Mouse (Mus musculus): Measurements from ENCODE around the gene Nelfb. TPM values are rescaled to one million over a fixed set of nuclear protein-coding genes. Genes with fewer than 3 reads are reported as not detected.

Gene Nelfb
- polyA plus RNA-seq, 1 experiment from 2014 or later, result 116 TPM

GRCm38 (mm10) chr2:25170326-25171100 is 40.8 kb downstream of the Nelfb start:
- H3K36me3 ChIP-seq (ENCODE audit: control insufficient read depth, insufficient read depth, low read length), result no peaks in the 10 kb centered on the region
- no peak overlapping the region for H3K4me2 ChIP-seq (ENCODE audit: low read length)
- peaks cover 10% of the 10 kb centered on the region; the same call in 1 of the 2 replicates for H3K4me1 ChIP-seq (ENCODE audit: control insufficient read depth, insufficient read depth, low read length)
- no peak overlapping the region for H3K27ac ChIP-seq (ENCODE audit: low read length)
- no peaks in the 10 kb centered on the region for H3K27me3 ChIP-seq (ENCODE audit: control insufficient read depth, insufficient read depth, low read depth, low read length)
- H3K4me3 ChIP-seq (ENCODE audit: low read depth, low read length), result no peak overlapping the region
- no peak overlapping the region for H3K9ac ChIP-seq (ENCODE audit: low read depth, low read length)
- no peak for ATAC-seq
- WGBS, result 81% methylated on average over 10 of the region's 10 CpGs
- H3K9me3 ChIP-seq (replicated peaks; ENCODE audit: control insufficient read depth, low read length, poor library complexity, severe bottlenecking), result no peaks in the 10 kb centered on the region

GRCm38 (mm10) chr2:25169778-25170177 is 41.5 kb downstream of the Nelfb start:
- ATAC-seq, result no peak
- 17% methylated on average over 5 of the region's 5 CpGs for WGBS
- Histone ChIP-seq H3K4me3 (ENCODE audit: low read depth, low read length) (no peak overlapping the region), H3K9ac (ENCODE audit: low read depth, low read length) (no peak overlapping the region), H3K27ac (ENCODE audit: low read length) (peak overlapping the region; percentile 42; the same call in 1 of the 2 replicates), H3K27me3 (ENCODE audit: control insufficient read depth, insufficient read depth, low read depth, low read length) (no peaks in the 10 kb centered on the region), H3K4me1 (ENCODE audit: control insufficient read depth, insufficient read depth, low read length) (peaks cover 10% of the 10 kb centered on the region; the same call in 1 of the 2 replicates), H3K36me3 (ENCODE audit: control insufficient read depth, insufficient read depth, low read length) (no peaks in the 10 kb centered on the region), H3K9me3 (replicated peaks; ENCODE audit: control insufficient read depth, low read length, poor library complexity, severe bottlenecking) (no peaks in the 10 kb centered on the region), H3K4me2 (ENCODE audit: low read length) (no peak overlapping the region)

GRCm38 (mm10) chr2:25168665-25168978 is 42.7 kb downstream of the Nelfb start:
- H3K4me1 ChIP-seq (ENCODE audit: control insufficient read depth, insufficient read depth, low read length), result peaks cover 10% of the 10 kb centered on the region; the same call in 1 of the 2 replicates
- H3K9ac ChIP-seq (ENCODE audit: low read depth, low read length), result no peak overlapping the region; the same call in 1 of the 2 replicates
- peak overlapping the region; percentile 94 for H3K4me2 ChIP-seq (ENCODE audit: low read length)
- no peaks in the 10 kb centered on the region for H3K27me3 ChIP-seq (ENCODE audit: control insufficient read depth, insufficient read depth, low read depth, low read length)
- 8% methylated on average over 2 of the region's 2 CpGs for WGBS
- ATAC-seq, result peak; percentile 14; the same call in 1 of the 2 replicates
- H3K36me3 ChIP-seq (ENCODE audit: control insufficient read depth, insufficient read depth, low read length), result no peaks in the 10 kb centered on the region
- peak overlapping the region; percentile 62 for H3K4me3 ChIP-seq (ENCODE audit: low read depth, low read length)
- H3K27ac ChIP-seq (ENCODE audit: low read length), result peak overlapping the region; percentile 71
- H3K9me3 ChIP-seq (replicated peaks; ENCODE audit: control insufficient read depth, low read length, poor library complexity, severe bottlenecking), result no peaks in the 10 kb centered on the region

- H3K4me2 ChIP-seq (ENCODE audit: low read length), result peak overlapping the region; percentile 94
- peak overlapping the region; percentile 71 for H3K27ac ChIP-seq (ENCODE audit: low read length)
- H3K9ac ChIP-seq (ENCODE audit: low read depth, low read length), result peak overlapping the region; percentile 77
- ATAC-seq, result peak; percentile 81
- H3K9me3 ChIP-seq (replicated peaks; ENCODE audit: control insufficient read depth, low read length, poor library complexity, severe bottlenecking), result no peaks in the 10 kb centered on the region
- H3K27me3 ChIP-seq (ENCODE audit: control insufficient read depth, insufficient read depth, low read depth, low read length), result no peaks in the 10 kb centered on the region
- H3K4me1 ChIP-seq (ENCODE audit: control insufficient read depth, insufficient read depth, low read length), result peaks cover 10% of the 10 kb centered on the region; the same call in 1 of the 2 replicates
- WGBS, result under 1% methylated on average over 27 of the region's 41 CpGs
- H3K4me3 ChIP-seq (ENCODE audit: low read depth, low read length), result peak overlapping the region; percentile 62
- no peaks in the 10 kb centered on the region for H3K36me3 ChIP-seq (ENCODE audit: control insufficient read depth, insufficient read depth, low read length)
Observed at GRCm38 (mm10) chr2:25167919-25168664, 43.2 kb downstream of the Nelfb start.

- 9% methylated on average over 4 of the region's 4 CpGs for WGBS
- peak overlapping the region; percentile 71 for H3K27ac ChIP-seq (ENCODE audit: low read length)
- H3K9me3 ChIP-seq (replicated peaks; ENCODE audit: control insufficient read depth, low read length, poor library complexity, severe bottlenecking), result no peaks in the 10 kb centered on the region
- peaks cover 10% of the 10 kb centered on the region; the same call in 1 of the 2 replicates for H3K4me1 ChIP-seq (ENCODE audit: control insufficient read depth, insufficient read depth, low read length)
- H3K27me3 ChIP-seq (ENCODE audit: control insufficient read depth, insufficient read depth, low read depth, low read length), result no peaks in the 10 kb centered on the region
- H3K4me3 ChIP-seq (ENCODE audit: low read depth, low read length), result peak overlapping the region; percentile 62
- H3K4me2 ChIP-seq (ENCODE audit: low read length), result peak overlapping the region; percentile 94
- H3K36me3 ChIP-seq (ENCODE audit: control insufficient read depth, insufficient read depth, low read length), result no peaks in the 10 kb centered on the region
- H3K9ac ChIP-seq (ENCODE audit: low read depth, low read length), result peak overlapping the region; percentile 77
- peak; percentile 52 for ATAC-seq
Observed at GRCm38 (mm10) chr2:25167481-25167880, 43.8 kb downstream of the Nelfb start.

- Histone ChIP-seq H3K9ac (ENCODE audit: low read depth, low read length) (no peak overlapping the region), H3K4me3 (ENCODE audit: low read depth, low read length) (no peak overlapping the region), H3K9me3 (replicated peaks; ENCODE audit: control insufficient read depth, low read length, poor library complexity, severe bottlenecking) (no peaks in the 10 kb centered on the region), H3K27me3 (ENCODE audit: control insufficient read depth, insufficient read depth, low read depth, low read length) (no peaks in the 10 kb centered on the region), H3K27ac (ENCODE audit: low read length) (no peak overlapping the region), H3K4me1 (ENCODE audit: control insufficient read depth, insufficient read depth, low read length) (no peaks in the 10 kb centered on the region), H3K36me3 (ENCODE audit: control insufficient read depth, insufficient read depth, low read length) (no peaks in the 10 kb centered on the region), H3K4me2 (ENCODE audit: low read length) (no peak overlapping the region)
- no peak for ATAC-seq
- 52% methylated on average over 2 of the region's 2 CpGs for WGBS
Observed at GRCm38 (mm10) chr2:25157655-25158054, 53.6 kb downstream of the Nelfb start.

- Histone ChIP-seq H3K4me1 (ENCODE audit: control insufficient read depth, insufficient read depth, low read length) (no peaks in the 10 kb centered on the region), H3K4me2 (ENCODE audit: low read length) (no peak overlapping the region), H3K9ac (ENCODE audit: low read depth, low read length) (no peak overlapping the region), H3K36me3 (ENCODE audit: control insufficient read depth, insufficient read depth, low read length) (no peaks in the 10 kb centered on the region), H3K27ac (ENCODE audit: low read length) (no peak overlapping the region), H3K4me3 (ENCODE audit: low read depth, low read length) (no peak overlapping the region), H3K27me3 (ENCODE audit: control insufficient read depth, insufficient read depth, low read depth, low read length) (no peaks in the 10 kb centered on the region), H3K9me3 (replicated peaks; ENCODE audit: control insufficient read depth, low read length, poor library complexity, severe bottlenecking) (no peaks in the 10 kb centered on the region)
- no peak for ATAC-seq
- 58% methylated on average over 2 of the region's 2 CpGs for WGBS
Observed at GRCm38 (mm10) chr2:25156990-25157389, 54.3 kb downstream of the Nelfb start.

GRCm38 (mm10) chr2:25156177-25156576 is 55.1 kb downstream of the Nelfb start:
- Histone ChIP-seq H3K9ac (ENCODE audit: low read depth, low read length) (no peak overlapping the region), H3K9me3 (replicated peaks; ENCODE audit: control insufficient read depth, low read length, poor library complexity, severe bottlenecking) (no peaks in the 10 kb centered on the region), H3K36me3 (ENCODE audit: control insufficient read depth, insufficient read depth, low read length) (no peaks in the 10 kb centered on the region), H3K4me1 (ENCODE audit: control insufficient read depth, insufficient read depth, low read length) (no peaks in the 10 kb centered on the region), H3K27me3 (ENCODE audit: control insufficient read depth, insufficient read depth, low read depth, low read length) (no peaks in the 10 kb centered on the region), H3K4me3 (ENCODE audit: low read depth, low read length) (no peak overlapping the region), H3K4me2 (ENCODE audit: low read length) (no peak overlapping the region), H3K27ac (ENCODE audit: low read length) (no peak overlapping the region)
- no peak for ATAC-seq
- 85% methylated on average over 3 of the region's 3 CpGs for WGBS
